Mouse (Mus musculus) left cerebral cortex, postnatal 4 days (tissue): ENCODE measurements around the gene Acat3. TPM values are rescaled to one million over a fixed set of nuclear protein-coding genes. Genes with fewer than 3 reads are reported as not detected.
"Not testable (repeated sequence)": the region's sequence is repeated elsewhere in the genome, so short reads cannot be mapped to it uniquely, and the experiment has no call there.

ENCODE experiments used
- DNase-seq: peaks from one replicate; pipeline ENCODE4 v3.0.0-alpha.2; 2022
- intact Hi-C: fragments of 180-260 bp; cut with DNase I; formaldehyde crosslinking; loops from one replicate; pipeline ENCODE4 v1.15.1; 2025
- total RNA-seq, 2 experiments: library from RNA; stranded (reverse); gene quantifications; 2 replicates each; pipeline ENCODE4 v1.2.3; 2021

Gene Acat3
- total RNA-seq: 1 to 10 TPM; 1.6 TPM

DNA sequence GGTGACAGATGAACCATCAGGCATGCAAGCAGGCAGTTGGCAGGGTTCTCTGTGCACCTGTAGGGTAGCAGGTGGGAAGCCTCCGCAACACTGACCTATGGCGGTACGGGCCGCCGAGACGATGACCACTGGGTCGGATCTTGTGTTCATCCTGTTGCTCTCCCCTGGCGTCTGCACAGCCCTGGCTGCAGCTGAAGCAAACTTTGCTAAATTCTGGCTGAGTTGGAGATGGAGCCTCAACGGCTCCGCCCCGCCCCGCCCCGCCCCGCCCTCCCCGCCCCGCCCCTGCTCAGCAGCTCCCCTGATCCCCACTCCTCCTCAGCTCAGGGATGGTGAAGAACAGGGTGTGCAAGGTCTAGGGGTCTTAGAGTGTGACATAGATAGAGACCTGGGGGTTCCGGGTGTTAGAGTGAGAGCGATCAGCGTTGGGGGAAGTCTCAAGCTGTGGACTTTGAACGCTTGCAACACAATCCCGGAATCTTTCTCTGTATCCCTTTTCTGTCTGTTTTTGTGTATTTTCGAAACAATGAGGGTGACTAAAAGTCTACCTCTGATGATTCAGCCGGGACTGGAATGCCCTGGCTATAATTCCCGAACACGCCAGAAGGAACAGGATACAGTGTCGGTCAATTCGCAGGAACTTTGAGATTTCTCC, at the start of gene Acat3:
Gene Acat3 (minus strand): TSS at position 450 of the 655 bp plus-strand sequence.
- intact Hi-C loops: no loop called here
- peak; percentile 32 for DNase-seq

DNA sequence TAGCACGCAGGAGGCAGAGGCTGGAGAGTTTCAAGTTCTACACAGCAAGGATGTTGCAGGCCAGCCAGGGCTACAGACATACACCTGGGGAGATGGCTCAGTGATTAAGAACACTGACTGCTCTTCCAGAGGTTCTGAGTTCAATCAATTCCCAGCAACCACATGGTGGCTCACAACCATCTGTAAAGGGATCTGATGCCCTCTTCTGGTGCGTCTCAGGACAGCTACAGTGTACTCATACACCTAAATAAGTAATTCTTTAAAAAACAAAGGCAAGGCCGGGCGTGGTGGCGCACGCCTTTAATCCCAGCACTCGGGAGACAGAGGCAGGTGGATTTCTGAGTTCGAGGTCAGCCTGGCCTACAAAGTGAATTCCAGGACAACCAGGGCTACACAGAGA, 47.7 kb upstream of the Acat3 start:
- DNase-seq, intact Hi-C loops: not testable (repeated sequence)

DNA sequence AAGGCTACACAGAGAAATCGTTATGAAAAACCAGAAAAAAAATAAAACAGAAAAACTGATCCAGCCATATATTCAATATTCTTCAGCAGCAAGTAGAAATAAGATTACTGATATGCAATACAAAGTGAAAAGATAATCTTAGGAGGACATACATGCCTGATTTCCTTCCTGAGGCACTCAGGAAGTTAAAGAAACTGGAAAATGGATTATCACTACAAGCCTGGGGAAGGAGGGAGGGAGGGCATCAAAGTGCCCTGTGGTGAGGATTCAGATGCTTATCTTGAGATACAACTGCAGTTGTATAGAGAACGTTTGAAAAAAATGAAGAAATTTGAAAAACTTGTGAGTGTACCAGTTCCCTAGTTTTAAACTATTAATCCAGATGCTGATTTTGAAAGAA, 43.6 kb upstream of the Acat3 start:
- intact Hi-C loops: no loop called here
- no peak for DNase-seq

DNA sequence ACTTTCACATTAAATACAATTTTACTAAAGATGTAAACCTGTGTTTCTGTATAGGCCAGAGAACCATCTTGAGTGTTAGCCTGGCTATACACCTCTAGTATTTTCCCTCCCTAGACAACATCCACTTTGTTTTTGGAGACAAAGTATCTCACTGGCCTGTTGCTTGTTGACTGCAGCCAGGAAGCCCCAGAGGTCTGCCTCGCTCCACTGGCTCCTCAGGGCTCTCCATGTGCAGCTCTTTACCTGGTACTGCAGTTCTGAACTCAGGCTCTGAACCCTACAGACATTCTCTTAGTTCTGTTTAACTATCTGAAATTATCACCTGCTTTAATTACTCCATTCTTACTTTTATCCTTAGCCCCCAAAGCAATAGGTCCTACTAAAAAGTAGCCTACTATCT, 38.1 kb upstream of the Acat3 start:
- no peak for DNase-seq
- intact Hi-C loops: no loop called here

DNA sequence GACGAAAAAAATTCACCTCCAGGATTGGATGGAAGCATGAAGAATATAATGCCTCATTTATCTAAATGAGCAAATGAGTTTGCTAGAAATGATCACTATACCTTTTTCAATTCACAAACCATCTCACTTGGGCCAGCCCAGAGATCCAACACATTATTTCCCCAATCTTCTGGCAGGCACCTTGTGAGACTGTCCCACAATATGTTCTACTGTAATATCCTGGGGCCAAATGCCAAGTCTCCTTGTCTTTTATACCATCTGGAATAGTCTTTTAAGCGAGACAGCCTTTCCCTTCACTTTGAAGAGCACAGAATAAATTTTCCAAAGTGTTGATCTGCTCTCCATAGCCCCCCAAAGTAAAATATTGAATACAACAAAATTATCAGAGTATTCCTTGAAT, 33.5 kb upstream of the Acat3 start:
- DNase-seq: no peak
- intact Hi-C loops: no loop called here

DNA sequence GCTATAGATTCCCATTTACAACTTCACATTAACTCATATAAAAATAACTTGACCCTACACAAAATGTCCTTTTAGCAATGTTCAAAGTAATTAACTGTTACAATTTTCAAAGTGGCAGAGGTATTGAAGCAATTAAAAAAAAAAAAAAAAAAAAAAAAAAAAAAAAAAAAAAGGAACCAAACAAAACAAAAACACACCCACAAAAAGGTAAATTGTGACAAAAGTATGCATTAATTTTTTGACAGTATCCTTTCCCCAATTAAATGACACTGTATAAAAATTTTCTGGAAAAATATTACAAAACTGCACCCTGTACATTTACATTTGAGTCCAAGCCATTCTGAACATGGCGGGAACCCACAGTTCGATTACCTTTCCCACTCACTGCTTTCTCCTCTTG, 26.8 kb upstream of the Acat3 start:
- intact Hi-C loops: no loop called here
- no peak for DNase-seq

DNA sequence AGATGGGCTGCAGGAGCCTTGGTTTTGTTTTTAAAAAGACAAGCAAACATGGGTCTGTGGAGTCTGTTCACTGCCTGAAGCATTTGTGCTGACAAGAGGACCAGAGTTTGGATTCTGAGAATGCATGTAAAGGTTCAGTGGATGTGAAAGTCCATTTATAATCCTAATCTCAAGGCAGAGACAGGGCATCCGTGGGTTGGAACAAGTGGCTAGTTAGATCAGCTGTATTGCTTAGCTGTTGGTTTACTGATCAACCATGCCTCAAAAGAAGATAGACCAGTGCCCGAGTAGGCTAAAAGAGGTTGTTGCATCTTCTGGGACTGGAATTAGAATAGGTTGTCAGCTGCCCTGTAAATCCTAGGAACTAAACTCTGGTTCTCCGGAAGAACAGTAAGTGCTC, 23.1 kb upstream of the Acat3 start:
- intact Hi-C loops: no loop called here
- no peak for DNase-seq

DNA sequence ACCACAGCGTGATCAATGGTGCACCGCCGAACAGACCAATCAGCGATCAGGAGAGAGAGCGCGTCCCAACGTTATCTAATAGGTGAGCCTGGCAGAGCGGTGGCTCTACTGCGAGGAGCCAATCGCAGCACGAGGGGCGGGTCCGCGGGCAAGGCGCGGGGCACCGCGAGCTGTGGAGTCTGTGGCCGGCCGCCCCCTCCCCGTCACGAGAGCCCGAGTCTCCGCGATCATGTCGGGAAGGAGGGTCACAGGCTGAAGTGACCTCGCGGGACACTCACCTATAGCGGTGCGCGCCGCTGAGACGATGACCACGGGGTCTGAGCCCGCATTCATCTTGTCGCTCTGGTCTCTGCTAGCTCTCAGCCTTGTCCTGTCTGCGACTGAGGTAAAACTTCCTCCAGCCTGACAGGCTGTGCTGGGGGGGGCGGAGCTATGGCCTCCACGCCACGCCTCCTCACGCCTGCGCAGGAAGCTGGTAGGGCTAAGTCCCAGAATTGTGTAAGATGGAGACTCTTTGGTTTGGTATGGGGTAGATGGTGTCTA, 20.0 kb upstream of the Acat3 start, which contains the start of gene Acat2:
Gene Acat2 (minus strand): TSS at position 417 of the 543 bp plus-strand sequence.
- peak; percentile 95 for DNase-seq
- intact Hi-C loops: no loop called here

DNA sequence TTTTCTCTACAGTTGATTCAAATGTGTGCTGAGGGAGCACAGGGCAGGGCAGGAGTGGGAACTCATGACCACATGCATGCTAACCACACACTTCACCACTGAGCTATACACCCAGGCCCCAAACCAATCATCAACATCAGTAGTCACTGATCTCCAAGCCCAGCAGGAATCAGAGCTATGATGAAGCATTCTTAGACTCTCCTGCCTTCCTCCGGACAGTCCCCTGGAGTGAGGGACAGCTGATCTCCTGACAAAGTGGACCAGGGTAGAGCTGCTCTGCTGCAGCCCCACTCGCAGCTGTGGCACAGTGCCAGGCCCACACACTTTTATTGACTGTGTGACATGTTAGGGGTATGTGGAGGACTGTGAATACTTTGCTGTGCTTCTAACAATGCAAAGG, 19.0 kb upstream of the Acat3 start:
- DNase-seq, intact Hi-C loops: not testable (repeated sequence)

DNA sequence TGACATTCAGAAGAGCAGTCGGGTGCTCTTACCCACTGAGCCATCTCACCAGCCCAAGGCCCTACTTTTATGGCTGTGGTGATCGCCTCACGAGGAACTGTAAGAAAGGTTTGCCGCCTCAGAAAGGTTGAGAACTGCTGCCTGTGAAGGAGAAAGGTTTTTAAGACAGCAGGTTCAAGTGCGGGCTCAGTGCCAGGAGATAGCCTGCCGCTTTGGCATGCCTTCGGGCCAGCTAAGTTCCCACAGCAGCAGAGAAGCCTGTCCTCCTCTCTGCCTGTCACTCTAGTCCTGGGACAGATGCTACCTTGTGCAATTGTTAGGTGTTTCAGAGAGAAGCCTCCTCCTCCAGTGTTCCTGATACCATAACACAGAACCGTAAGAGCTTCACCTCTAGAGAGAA, 16.3 kb upstream of the Acat3 start:
- intact Hi-C loops: no loop called here
- DNase-seq: peak; percentile 25

DNA sequence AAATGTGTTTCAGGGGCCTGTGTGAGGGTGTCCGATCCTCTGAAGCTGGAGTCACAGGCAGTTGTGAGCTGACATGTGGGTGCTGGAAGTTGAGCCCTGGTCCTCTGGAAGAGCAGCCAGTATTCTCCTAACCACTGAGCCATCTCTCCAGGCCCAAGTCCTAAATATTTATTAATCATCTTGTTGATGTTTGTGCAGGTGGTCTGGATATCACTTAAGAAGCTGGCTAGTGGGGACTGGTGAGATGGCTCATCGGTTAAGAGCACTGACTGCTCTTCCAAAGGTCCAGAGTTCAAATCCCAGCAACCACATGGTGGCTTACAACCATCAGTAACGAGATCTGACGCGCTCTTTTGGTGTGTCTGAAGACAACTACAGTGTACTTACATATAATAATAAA, 9.3 kb upstream of the Acat3 start:
- DNase-seq: no peak

DNA sequence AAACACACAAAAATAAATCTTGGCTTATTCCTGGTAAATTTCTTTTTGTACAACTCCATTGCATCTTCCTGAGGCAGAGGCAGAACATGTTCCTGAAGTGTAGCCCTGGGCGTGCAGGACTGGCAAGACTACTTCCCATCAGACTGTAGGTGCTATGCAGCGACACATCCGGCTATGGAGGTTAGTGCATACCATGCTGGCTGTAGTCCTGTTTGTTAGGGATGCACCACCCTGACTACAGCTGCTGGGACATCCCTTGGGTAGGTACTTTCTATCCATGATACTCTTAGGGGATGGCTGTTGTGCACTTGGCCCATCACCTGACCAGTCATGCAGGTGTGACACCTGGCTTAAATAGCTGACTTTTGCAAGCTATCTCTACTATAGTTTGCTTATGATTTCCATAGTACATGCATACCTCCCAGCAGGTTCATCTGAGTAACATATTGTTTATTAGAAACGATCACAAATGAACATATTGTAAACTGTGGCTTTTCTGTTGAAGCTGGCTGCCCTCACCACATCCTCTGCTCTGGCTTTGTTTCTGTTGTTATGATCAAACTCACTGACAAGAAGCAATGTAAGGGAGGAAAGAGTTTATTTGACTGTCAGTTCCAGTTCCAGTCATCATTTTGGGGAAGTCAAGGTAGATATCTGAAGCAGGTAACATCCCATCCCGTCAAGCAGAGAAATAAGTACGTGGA, 2.2 kb upstream of the Acat3 start:
- intact Hi-C loops: no loop called here
- no peak for DNase-seq

More for the DNA sequence above, 9.3 kb upstream of the Acat3 start:
- intact Hi-C loops: no loop called here

DNA sequence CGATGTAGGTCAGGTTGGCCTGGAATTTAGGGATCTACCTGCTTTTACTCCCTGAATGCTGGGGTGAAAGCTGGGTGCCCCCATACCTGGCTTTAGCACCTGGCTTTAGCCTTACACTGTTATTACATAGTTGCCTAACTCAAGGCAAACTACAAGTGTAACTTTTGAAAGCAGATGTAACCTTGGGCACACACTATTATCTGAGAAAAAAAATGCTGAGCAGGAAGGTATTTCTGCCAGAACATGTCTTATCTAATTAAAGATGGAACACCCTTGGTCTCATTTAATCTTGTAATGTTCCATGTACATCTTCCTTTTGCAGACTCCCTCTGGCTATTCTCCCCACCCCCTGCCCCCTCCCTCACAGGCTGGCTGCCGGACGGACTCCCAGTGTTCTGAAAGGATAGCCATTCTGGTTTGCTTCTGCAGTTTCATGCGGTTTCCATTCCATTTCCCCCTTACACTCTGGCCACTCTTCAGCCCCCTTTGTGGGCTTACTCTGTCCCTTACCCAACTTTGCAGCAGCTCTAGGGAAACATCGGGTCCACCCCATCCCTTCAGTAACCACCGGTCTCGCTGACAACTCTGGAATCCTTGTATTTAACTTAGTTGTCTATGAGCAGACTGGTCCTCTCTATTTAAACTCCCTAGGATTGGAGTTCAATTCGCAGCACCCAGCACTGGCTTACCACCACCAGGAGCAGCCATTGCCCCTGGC, 1.3 kb upstream of the Acat3 start:
- no peak for DNase-seq
- intact Hi-C loops: no loop called here

DNA sequence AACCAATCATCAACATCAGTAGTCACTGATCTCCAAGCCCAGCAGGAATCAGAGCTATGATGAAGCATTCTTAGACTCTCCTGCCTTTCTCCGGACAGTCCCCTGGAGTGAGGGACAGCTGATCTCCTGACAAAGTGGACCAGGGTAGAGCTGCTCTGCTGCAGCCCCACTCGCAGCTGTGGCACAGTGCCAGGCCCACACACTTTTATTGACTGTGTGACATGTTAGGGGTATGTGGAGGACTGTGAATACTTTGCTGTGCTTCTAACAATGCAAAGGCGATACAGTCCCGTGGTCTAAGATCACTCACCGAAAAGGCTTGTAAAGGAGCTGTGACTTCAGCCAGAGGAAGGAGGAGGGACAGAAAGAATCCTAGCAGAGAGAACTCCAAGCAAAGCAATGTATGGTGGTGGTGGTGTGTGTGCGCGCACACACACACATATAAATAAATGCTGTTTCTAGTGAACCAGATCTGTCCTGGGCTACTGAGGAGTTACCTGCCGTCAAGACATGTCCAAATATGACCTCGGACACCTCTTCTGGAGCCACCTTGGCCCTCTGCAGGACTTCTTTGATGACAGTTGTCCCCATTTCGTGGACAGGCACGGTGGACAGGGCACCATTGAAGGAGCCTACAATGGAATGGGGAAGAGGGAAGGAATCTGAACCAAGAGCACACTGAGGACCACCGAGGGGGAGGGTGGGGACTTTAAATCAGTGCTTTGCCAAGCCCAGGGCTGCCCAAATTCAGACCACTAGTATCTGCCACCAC, 837 bp downstream of the Acat3 start:
- DNase-seq, intact Hi-C loops: not testable (repeated sequence)

DNA sequence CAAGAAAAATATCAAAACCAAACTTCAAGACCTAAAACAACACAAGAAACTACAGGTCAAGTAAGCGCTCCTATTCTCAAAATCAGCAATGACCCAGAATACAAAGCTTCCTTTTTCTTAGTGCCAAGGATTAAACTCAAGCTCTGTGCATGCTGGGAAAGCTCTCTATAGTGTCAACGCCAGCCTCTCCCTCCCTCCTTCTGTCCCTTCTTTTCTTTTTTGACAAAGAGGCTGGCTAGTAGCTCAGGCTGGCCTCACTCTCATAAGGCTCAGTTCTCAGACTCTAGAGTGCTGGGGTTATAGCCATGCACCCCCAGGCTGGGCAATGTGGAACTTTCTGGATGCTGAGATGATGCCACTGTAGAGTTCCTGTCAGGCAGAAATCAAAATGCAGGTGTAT, 2.3 kb downstream of the Acat3 start:
- intact Hi-C loops: no loop called here

DNA sequence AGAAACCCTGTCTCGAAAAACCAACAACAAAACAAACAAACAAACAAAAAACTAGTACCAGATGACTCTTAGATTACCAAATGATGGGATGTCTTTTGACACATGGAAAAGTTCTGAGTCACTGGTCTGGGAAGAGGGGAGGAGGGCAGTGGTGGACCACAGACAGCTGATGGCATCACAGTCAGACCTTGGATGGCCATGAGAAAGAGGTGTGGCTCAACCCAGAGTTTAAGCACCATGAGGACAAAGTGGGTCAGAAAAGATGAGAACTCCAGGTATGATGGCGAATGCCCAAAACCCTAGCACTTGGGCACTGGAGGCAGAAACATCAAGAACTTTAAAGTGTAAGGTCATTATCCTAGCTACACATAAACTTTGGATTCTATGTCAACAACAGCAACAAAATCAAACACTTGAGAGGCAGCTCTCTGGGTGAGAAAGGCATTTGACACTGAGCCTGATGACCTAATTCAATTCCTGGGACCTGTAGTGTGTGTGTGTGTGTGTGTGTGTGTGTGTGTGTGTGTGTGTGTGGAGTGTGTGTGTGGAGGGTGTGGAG, 2.9 kb downstream of the Acat3 start:
- intact Hi-C loops: no loop called here
- no peak for DNase-seq

More for the DNA sequence above, 2.3 kb downstream of the Acat3 start:
- no peak for DNase-seq

DNA sequence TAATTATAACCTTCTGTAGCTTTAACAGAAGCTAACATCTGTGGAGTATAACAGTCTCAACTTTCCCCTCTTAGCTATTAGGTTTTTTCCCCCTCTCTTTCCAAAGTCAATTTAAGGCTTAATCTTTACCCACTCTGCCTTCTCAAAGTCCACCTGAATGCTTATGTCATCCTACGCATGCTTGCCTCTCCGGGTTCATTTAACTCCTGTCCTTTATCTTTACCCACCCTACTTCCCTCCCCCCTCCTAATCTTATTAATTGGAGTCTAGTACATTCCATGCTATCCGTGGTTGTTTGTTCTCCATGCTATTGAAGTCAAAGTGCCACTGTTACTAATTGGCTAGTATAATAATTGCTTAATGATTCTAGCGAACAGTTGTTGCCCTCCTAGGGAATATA, 4.7 kb downstream of the Acat3 start:
- intact Hi-C loops: no loop called here
- DNase-seq: no peak

DNA sequence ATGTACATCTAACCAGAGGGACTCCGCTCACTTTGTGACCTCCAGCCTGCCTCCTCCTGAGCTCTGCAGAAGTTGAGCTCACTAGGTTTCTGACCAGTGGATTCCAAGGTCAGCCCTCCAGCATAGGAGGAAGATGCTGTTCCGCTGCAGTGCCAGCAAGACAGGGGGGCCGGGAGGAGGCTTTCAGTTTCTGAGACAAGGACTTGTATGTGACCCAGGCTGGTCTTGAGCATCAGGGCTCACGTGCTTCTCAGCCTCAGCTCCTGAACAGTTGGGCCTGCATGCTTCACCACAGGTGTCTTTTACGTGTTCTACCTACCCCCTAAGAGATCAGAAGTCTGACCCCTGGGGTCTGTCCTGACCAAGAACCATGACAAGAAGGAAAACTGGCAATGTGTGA, 8.8 kb downstream of the Acat3 start:
- DNase-seq, intact Hi-C loops: not testable (repeated sequence)

DNA sequence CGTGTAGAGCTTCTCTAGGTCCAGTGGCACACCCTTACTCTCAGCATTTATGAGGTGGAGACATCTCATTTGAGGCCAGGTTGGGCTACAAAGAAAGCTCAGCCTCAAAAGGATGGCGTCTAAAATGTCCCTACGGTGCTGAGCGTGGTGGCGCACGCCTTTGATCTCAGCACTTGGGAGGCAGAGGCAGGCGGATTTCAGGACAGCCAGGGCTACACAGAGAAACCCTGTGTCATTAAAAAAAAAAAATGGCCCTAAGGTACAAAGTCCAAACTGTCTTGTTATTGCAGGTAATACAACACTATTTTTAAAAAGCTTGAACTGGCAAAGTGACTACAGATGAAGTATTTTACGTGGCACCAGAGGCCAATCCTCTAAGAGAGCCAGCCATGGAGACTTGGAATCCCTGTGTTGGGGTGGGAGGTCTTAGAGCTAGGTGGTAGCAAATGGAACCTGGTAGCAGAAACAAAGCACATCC, 14.7 kb downstream of the Acat3 start:
- no peak for DNase-seq
- intact Hi-C loops: no loop called here

DNA sequence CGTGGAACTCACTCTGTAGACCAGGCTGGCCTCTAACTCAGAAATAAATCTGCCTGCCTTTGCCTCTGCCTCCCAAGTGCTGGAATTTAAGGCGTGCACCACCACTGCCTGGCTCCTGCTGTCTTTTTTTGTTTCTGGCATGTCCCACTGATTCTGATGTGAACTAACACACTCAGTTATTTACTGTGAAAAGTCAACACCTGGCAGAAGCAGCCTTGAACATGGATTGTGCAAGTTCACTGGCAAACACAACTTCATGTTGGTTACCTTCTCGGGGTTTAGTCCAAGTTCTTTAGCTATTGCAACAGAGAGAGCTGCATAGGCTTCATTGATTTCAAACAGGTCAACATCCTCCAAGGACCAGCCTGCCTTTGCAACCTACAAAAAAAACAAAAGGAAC, 15.4 kb downstream of the Acat3 start:
- DNase-seq: no peak
- intact Hi-C loops: no loop called here
